Mouse (Mus musculus) gastrocnemius, postnatal 25 days (tissue): ENCODE data around the gene Nuak1. TPM values are rescaled to one million over a fixed set of nuclear protein-coding genes. Genes with fewer than 3 reads are reported as not detected.

Experiments
- DNase-seq: peaks from one replicate; pipeline ENCODE4 v3.0.0; 2022
- total RNA-seq, 2 experiments: library from RNA; stranded (reverse); gene quantifications; 1 replicate in 1 of 2; 2 replicates in 1 of 2; pipeline ENCODE4 v1.2.3; 2021

Gene Nuak1
- total RNA-seq, 2 experiments from 2014 or later, result 12.6 to 19.4 TPM

DNA sequence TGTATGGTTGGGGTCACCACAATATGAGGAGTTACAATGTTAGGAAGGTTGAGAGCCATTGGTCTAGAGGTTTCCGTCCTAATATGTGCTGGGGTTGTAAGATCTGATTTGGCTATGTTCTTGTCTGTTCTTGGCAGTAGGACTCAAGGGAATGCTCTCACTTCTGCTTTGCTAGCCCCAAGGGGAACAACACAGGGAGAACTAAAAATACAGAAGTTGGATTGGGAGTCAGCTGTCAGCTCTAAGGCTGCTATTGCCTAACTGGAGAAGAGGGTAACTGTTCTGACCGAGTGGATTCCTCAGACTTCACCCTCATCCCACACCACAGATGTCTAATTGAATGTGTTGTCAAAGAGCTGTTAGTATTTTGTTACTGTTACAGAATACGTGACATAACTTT is 101.6 kb downstream of the Nuak1 start:
- no peak for DNase-seq

DNA sequence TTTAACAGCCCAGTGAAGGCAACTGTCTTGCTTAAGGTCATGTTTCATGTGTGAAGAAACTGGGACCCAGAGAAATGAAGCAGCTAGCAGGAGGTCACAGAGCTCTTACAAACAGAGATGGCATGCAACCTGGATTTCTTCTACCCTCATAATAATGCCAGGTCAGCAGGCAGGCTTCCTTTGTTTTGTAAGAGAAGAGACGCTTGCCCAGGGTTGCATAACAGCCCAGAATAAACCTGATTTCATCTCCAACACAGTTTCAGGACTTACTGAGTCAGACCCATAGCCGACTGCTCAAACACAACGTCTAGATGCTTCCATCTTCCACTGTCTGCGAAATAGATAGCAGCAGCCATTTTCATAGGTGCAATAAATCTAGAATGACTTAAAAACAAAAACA is 105.0 kb downstream of the Nuak1 start:
- no peak for DNase-seq

DNA sequence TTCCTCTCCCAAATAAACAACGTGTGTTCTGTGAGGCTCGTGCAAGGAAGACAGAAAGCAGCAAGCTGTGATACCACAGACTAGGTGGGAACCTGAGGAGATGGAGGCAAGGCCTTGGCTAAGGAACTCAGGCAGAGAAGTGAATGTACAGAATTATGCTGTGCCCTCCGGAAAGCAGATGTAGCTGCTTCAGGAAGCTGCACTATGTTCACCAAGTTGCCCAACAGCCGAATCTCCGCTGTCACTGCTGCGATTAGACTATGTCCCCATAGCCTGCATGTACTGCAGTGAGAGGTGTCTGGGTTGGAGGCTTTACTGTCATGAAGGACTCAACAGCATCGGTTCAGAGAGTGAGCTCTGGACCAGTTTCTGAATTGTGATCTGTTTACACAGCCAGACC is 110.6 kb downstream of the Nuak1 start:
- no peak for DNase-seq

DNA sequence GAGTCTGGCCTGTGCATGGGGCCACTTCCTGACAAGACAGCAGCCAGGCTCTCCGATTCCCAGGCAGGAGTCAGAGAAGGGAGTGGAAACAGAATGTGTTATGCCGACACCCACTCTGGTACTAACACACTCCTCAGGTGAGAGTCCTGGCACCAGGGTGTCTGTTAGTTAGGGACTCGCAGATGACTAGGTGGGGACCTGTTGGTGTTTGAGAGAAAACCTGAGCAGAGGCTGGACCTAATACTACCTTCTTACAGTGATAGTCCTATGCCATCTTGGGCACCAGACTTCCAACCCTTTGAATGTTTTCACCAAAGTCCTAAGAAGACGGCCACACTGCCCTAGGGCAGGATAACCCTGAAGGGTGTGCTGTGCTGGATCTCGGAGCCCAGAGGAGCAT is 111.1 kb downstream of the Nuak1 start:
- no peak for DNase-seq

DNA sequence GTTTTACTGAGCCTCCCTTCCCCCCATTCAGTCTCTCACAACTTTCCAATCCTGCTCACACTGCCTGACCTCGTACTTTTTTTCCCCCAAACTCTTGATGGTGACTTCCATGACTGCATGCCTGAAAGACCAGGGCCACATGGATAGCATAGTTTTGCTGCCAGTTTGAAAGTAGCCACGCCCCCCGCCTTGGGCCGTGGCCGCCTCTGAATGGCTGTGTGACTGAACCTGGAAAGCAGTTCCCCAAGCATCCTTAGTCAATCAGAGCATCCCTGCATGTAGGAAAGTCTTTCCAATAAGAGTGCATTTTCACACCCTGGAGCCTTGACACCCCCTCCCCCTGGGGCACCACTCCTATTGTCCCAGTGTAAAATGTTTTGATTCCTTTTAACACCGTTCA is 116.4 kb downstream of the Nuak1 start:
- no peak for DNase-seq

Other genes starting within 250 kb of the Nuak1 start
- 10 to 100 TPM; 15.5 to 16.3 TPM for gene Ckap4, start 93.5 kb upstream of the Nuak1 start, total RNA-seq
- 10 to 100 TPM; 39.2 to 47.0 TPM for gene Tcp11l2, start 136.0 kb upstream of the Nuak1 start, total RNA-seq
- gene Polr3b, start 181.7 kb upstream of the Nuak1 start, total RNA-seq, result 10 to 100 TPM in 1 of 2 experiments, 1 to 10 TPM in 1; 8.1 to 11.3 TPM